Mouse (Mus musculus) thymus, postnatal 10 days (tissue): Measurements from ENCODE around the gene Hist1h2bh.
A peak's percentile ranks its signal among the peaks of the same experiment; 100 is the strongest.

Source experiments
- DNase-seq, 2 experiments: peaks; one replicate each; pipeline ENCODE4 v3.0.0; 2021; ENCODE audit warnings: low spot score in 2 of 2

Gene Hist1h2bh

DNA sequence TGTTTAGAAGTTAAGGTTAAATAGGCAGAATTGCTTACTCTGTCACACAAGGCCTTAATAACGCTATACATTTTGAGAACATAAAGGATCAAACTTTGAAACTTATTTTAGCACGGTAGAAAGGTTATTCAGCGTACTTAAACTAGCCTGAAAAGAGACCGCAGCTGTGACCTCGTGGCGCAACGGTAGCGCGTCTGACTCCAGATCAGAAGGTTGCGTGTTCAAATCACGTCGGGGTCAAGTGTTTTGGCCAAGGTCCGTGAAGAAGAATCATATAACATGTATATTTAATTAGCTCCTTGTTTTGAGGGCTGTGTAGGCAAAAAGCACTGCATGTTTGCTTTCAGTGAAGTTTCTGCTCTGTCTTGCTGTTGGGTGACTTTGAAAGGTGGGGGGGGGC lies 36.8 kb downstream of the Hist1h2bh start:
- DNase-seq, result peak; percentile 34 to 76

DNA sequence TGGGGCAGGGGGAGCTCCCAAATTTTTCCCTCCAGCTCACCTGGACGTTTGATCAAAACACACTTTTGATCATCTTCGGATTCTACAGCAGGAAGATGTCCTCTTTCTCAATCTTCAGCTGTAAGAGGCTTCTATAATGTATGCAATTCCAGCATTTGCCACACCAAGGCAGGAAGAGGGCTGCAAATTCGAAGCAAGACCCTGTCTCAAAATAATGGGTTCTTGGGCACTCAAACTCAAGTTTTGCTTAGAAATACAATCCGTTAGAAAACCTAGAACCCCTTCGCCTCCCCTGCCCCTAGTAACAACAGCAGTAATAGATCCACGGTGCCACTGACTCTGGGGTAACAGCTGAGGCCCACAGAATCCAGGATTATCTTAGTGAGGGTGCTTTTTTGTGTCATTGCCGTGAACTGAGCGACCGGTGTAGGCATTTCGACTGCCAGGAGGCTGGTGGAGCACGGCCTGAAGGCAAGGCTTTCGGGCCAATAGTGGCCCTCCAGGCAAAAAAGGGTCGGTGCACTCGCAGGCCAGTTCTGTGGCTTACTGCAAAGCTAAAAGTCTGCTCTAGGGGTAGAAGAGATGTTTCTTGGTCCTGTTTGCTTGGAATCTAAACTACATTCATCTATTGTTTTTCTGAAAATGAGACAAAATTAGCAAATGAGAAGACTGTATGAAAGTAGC lies 37.4 kb downstream of the Hist1h2bh start:
- no peak for DNase-seq

GRCm38 (mm10) chr13:23503797-23504196 lies 39.4 kb downstream of the Hist1h2bh start:
- peak; percentile 51 to 73 for DNase-seq

- no peak for DNase-seq
Observed at GRCm38 (mm10) chr13:23502916-23503315, 40.3 kb downstream of the Hist1h2bh start.

DNA sequence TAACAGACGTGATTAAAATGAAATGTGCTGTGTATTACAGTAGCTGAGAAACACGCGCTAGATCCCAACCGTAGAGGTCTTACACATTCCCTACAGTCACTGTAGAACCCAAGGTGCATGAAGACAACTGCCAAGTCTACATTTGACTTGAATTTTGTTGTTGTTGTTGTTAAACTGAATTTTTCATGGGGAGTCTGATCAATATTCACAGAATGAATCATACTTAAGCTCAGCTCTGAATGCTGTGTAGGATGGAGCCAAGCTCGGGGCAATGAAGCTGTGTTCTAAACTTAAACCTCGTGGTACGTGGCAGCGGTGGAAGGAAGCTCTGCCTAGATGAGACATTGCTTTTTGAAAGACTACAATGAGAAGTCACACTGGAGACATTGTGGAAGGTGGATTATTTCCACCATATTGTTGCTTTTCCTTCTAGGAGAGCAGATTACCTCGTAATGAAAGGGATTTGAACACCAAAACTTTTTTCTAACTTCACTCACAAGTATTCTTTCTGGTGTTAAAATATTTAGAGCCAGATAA lies 41.1 kb downstream of the Hist1h2bh start:
- DNase-seq, result no peak

DNA sequence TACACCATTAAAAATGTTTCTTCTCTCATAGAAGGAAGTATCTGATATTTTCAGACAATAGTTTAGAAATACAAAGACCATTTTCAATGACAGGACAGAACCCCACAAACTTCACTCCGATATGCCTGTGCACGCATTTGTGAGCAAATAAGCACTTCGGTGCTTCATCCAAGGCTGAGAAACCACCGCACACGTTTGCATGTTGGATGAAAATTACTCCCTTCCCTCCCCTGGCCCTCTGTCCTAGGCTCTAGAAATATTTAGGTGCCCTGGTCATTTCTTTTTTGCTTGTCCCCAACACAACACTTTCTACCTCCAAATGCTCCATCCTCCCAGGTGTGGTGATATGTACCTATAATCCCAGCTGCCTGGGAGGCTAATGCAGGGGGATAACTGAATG lies 41.7 kb downstream of the Hist1h2bh start:
- no peak for DNase-seq

- peak; percentile 68 to 78 for DNase-seq
Observed at GRCm38 (mm10) chr13:23500424-23501200, 42.6 kb downstream of the Hist1h2bh start.

GRCm38 (mm10) chr13:23499943-23500342 lies 43.2 kb downstream of the Hist1h2bh start:
- DNase-seq, result no peak

DNA sequence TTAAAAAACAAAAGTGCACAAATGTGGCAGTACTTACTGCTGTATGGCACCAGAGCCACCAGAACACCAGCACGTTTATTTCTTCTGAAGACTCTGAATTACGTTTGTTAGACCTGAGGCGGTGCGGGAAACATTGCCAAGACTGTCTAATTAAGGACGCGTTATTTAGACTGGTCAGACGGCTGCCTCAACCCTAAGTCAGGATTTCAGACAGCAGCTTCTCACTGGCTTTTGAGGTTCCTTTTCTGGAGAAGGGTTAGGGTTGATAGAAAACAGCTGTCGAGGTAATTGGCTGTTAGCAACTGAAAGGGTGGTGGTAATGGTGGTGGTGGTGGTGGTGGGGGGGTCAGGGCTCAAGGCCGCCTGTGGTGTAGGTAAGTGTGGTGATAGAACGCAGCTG lies 44.5 kb downstream of the Hist1h2bh start:
- DNase-seq, result no peak

DNA sequence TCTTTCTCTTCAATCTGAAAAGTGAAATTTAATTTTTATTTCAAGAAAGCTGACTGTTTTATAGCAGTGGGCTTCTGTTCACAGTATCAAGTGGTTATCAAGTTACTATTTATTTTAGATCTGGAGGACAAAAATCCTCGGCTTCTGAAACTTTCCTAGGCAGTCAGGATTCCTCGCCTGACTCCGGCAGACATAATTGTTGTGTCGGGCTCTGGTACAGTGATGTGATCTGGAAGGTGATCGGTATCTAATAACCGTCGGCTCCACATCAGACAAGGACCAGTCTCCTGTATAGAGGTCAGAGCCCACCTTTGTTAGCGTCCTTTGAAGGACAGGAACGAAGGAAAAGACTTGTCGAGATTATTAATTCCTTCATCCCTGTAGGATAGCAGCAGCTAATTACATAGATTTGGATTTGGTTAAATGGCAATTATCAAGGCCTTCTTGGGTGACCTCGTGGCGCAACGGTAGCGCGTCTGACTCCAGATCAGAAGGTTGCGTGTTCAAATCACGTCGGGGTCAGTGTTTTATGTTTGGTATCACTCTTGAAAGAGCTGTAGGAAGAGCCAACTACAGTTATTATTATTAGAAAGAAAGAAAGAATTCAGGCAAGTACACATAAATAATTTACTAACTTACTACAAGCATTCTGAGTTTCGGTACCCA lies 45.4 kb downstream of the Hist1h2bh start:
- DNase-seq, result no peak

DNA sequence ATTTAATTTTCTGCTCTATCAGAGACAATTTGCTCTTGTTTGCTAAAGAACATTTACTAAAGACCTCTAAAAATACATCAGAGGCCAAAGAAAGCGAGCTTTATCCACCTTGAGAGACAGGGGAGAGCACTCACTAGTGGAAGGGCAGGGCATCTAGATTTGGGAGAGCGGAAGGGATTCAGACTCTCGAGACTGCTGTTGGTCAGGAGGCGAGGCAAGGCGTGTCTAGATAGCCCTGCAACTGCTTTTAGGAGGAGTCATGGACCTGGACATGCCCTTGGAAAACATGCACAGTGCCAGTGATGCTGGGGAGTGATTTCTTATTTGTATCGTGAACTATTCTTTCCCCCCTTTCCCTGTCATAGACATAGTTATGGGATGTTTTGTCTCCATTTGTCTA lies 47.7 kb downstream of the Hist1h2bh start:
- DNase-seq, result no peak

- no peak for DNase-seq
Observed at GRCm38 (mm10) chr13:23491990-23492389, 51.2 kb downstream of the Hist1h2bh start.
